Mouse (Mus musculus) common myeloid progenitor, adult 5-6 weeks (primary cell): ENCODE results near the gene Uba2. TPM values are rescaled to one million over a fixed set of nuclear protein-coding genes. Genes with fewer than 3 reads are reported as not detected.
A peak's percentile ranks its signal among the peaks of the same experiment; 100 is the strongest.
"Not testable (repeated sequence)": the region's sequence is repeated elsewhere in the genome, so short reads cannot be mapped to it uniquely, and the experiment has no call there.

Source experiments
- ATAC-seq: replicated peaks from 2 replicates; pipeline ENCODE4 v1.8.0; 2016; ENCODE audit warnings: low read depth, mild to moderate bottlenecking, moderate TSS enrichment, inconsistent platforms; ENCODE audit not compliant: poor library complexity, severe bottlenecking
- total RNA-seq: library from RNA; stranded (forward); fragments of 200-1000, 187-1606 nt; gene quantifications from 2 replicates; pipeline ENCODE4 v1.2.3, GENCODE M21; 2017

Uba2 gene
- 182 and 188 TPM in 2 replicates for total RNA-seq

DNA sequence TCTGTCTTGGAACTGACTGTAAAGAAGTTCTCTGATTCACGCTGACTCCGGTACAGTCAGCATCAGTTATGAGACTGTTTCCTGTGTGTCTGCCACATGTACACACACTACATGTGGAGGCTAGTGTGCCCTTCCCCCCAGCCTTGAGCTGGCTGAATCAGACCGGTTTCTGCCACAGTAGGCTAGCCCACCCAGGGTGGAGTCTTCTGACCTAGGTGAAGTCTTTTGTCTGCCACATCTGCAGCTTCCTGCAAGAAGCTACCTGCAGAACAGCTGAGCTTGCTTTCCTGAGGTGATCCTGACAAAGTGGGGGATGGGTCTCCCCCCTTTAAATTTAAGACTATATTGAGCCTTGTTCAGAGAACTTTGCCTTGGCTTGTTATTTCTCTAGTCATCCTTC lies at the start of gene Uba2:
Gene Uba2, minus strand, starts transcription at position 146 of the 400 bp plus-strand sequence.
- ATAC-seq = no peak

DNA sequence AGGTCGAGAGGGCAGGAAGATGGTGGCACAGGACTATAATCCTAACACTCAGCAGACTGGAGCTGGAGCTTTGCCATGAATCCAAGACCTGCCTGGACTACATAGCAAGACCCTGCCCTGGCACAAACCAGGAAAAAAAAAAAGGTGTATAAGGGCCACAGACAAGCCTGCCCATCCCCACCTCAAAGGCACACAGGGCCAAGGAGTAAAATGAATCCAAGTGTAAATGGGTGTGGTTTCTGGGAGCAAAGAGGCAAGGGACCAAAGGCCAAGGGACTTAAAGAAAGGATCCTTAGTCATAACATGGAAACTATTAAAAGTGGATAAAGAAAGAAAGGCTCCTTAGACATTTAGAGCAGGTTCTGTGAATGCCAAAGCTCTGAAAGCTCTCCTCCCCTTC lies 49.1 kb upstream of the Uba2 start:
- ATAC-seq = no peak

DNA sequence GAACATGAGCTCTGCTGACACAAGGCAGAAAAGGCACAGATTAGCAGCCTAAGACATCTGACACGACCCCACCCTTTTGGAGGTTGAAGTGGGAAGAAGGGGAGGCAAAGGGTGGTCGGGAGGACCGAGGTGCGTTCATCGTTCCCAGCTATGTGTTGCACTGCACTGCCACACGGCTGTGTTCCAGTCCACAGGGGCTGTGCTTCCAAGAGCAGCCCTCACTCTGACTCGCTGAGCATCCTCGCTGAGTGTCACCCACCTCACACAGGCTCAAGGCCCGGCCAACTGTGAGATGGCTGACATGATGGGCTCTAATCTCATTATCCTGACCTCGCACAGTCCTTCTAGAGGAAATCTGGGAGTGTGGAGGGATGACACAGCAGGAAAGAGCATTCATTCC lies 47.1 kb upstream of the Uba2 start:
- ATAC-seq = no peak

DNA sequence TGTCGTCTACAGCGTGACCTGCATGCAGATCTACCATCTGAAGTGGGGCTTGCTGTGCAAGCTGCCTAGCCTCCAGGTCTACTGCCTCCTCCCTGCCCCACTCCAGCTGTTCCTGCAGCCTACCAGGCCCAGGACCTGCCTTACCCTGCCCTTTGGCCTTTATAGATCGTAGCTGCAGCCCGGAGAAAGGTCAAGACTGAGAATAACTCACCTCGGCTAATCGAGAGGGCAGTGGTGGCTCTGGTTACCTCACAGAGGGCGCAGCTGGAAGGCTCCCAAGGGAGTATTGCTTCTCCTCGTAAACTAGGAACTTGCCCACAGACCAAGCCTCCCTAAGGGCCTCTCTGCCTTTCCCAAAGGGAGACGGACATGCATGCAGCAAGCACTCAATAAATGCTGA lies 46.1 kb upstream of the Uba2 start:
- no peak for ATAC-seq

DNA sequence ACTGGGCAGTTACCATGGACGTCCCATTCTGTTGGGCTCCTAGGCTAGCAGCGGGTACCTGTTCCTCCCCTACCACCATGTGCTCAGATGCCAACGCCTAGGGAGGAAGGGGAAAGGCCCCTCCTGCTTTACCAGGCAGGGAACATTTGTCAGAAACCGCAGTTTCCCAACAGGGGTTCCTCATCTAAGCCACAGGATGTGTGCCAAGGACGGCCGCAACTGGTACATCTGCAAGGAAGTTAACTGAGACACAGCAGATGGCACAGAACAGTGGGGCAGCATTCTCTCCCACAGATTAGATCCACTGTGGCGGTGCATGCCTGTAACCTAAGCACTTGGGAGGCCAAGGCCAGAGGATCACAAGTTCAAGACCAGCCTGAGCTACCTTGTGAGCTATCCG lies 45.2 kb upstream of the Uba2 start:
- ATAC-seq = peak; percentile 93

DNA sequence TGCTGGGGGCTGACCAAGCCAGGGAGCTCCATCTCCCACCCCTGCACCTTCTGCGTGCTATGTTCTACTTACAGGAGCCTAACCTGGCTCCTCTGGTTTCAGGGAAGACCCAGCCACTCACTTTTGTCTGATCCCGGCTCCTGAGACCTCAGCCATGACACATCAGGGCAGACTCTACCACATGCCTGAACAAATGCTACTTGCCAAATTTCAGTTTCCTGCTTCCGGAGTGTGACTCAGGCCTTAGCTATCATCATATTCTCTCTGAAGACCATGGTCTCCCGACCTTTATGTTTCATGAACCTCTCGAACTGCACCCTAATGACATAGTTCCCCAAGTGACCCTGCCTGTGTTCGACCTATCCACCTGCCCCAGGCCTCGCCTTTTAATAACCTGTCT lies 43.9 kb upstream of the Uba2 start:
- ATAC-seq = no peak

DNA sequence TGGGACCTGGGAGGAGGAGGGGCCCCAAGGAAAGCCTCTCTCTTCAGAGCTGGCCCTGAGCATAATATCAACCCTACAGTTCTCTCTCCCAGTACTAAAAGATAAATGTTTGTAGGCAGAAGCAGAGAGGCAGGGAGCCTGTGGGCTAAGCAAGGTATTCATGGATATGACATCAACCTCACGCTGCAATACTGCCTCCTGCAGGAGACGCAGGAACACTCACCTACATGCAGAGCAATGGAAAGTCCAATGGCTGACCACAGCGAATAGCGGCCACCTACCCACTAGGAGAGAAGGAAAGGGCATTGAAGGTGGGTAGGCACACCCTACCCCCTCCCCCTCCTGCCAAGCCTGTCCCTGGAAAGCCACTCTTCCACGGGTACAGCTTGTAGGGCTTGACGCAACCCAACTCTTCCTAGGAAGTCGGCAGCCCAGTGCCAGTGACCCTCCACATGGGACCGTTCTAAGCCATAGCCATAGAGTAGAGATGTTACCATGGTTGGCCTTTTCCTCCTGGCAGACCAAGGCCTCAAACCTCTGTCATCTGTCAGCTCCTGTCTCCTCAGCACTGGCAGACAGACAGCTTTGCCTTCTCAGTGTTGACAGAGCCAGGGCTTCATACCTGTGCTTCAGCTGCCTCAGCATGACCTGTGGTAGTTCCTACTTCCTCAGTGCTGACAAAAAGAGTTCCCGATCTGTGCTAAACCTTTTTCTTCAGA lies 38.8 kb upstream of the Uba2 start:
- ATAC-seq = peak; percentile 37

DNA sequence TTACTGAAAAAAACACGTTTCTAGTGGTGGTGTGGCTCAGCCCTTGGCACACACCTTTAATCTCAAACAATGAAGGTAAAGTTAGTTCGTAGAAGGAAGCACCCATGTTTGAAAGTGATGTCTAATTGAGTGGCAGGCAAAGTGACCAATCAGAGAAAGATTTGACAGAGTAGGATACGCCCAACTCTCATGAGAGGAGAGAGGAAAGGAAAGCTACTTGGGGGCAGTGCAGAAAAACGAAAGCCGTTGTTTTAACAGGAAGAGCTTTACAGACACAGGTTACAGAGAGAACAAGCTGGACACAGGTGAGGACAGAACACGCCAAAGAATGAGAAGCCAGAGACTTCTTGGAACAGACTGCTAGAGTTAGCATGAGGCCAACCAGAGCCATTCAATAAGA lies 36.9 kb upstream of the Uba2 start:
- no peak for ATAC-seq

DNA sequence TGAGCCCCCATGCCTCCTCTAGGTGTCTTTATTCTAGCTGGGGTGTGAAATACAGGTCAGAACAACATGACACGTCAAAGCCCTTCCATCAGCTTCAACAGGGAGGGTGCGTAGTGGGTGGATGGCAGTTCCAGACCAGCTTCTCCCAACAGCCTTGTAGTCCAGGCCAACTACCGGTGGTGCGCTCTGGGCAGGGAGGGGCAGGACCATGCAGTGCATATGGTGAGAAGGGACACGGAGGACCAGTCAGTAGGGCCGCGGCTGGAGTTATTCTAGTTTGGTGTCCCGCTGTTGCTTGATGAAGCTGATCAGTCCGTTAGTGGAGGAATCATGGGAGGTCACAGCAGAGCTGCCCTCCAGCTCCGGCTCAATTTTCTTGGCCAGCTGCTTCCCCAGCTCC lies 32.7 kb upstream of the Uba2 start:
- ATAC-seq = not testable (repeated sequence)

DNA sequence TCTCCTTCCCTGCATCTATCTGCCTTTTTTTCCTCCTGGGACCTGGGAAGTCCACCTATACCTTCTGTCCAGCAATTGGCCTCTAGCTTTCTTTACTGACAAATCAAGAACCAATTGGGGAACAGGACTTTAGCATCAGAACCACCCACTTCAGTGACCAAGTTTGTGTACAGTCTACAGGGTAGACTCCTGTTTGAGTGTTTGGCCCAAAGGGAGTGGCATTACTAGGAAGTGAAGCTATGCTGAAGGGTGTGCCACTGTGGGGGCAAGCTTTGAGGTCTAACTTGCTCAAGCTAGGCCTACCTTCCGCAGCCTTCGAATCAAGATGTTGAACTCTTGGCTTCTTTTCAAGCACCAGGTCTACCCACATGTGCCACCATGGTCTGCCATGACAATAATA lies 31.4 kb upstream of the Uba2 start:
- ATAC-seq = no peak

DNA sequence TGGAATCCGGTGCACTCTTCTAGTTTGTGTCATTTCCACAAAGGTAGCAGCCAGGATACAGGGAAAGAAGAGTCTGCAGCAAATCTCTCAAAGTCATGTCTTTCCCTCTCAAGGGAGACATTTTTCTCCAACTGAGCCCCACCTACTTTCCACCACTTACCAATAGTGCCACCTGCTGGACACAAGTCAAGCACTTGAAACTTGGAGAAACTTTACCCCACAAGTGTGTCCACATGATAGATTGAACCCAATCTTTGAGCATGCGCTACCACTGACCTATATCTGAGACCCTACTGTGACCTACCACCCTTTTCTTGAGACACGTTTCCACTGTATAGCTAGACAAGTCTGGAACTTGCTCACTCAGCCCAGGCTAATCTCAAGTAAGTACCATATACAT lies 28.9 kb upstream of the Uba2 start:
- peak; percentile 70 for ATAC-seq

DNA sequence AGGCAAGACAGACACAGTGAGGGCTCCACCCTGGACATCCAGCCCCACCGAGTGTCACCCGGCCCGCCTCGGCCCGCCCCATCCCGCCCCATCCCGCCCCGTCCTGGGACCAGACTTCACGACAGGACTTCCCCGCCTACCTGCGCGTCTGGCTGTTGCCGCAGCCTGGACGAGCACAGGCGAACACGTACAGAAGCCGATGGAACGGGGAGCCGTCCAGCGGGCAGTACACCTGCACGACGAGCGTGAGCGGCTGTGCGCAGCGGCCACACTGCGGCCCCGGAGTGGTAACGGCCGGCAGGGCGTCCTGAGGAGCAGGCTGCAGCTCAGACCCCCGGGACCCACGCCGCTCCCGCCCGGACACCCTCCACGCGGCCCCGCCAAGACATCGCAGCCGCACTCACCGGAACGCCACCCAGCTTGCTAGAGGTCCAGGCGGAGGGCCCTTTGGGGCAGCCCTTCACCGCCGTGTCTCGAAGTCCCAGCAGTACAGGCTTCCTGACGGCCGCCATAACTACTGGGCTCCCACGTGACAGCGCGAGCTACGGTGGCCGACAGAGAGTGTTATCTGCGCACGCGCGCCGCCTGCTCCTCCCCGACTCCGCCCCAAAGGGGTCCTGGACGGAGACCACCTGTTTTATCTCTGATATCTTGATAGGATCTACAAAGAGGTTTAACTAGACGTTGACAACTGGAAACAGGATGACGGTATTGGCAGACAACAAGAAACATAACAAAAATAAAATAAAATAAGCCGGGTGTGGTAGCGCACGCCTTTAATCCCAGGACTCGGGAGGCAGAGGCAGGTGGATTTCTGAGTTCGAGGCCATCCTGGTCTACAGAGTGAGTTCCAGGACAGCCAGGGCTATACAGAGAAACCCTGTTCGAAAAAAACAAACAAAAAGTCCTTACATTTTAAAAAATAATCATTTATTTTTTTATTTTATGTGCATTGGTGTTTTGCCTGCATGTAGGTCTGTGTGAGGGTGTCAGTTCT lies 27.0 kb upstream of the Uba2 start, which contains the start of gene Pdcd2l:
Gene Pdcd2l, minus strand, starts transcription at position 530 of the 997 bp plus-strand sequence.
- peak; percentile 91 for ATAC-seq

DNA sequence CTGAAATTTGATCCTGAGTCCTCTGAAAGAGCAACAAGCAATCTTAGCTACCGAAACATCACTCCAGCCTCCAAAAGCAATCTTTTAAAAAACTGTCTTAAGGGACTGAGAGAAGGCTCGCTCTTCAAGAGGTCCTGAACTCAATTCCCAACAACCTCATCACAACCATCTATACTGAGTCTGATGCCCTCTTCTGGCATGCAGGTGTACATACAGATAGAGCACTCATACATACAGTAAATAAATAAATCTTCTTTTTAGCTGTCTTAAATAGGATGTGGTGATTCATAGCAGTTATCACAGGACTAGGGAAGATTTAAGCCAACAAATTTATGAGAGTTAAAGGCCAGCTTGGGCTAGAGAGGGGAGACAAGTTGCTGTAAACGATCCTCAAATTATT lies 26.2 kb upstream of the Uba2 start:
- no peak for ATAC-seq

DNA sequence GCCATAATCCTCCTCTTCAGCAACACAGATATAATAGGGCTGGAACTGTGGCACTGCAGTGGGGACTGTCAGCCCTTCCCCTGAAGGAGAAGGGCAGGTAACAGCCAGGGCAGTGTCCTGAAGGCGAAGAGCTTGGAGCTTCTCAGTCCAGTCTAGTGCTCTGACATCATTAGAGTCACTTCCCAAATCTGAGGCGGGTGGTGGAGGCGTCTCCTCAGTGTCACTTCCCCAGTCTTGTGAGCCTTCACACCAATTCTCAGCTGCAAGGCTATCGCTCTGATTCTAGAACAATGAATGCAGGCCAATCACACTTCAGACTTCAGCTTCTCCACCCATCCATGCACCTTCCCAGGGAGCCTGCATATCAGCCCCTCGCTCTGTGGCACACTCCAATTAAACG lies 23.4 kb upstream of the Uba2 start:
- peak; percentile 37 for ATAC-seq

DNA sequence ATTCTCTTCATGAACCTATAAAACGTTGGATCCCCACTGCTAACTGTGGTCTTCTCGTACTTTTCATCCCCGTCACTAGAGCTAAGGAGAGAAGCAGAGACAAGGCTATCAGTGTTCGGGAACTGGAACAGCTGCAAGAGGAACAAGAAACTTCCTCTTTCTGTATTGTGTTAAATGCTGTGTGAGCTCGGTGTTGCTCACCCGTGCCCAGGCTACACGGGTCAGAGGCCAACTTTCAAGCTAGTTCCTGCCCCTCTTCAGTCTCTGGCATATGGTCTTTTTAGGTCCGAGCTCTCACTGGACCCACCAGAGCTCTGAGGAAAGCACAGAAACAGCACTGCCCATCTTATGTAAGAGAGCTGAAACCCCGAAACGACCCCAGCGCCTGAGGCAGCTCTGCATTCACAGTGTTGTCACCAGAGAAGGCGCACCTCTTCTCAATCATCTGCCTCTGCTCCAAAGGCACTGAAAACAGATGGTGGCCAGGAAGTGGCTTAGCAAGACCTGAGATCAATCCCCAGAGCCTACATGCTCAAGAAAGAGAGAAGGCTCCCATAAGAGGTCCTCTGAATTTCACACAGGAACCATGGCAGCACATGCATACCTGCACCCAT lies 20.1 kb upstream of the Uba2 start:
- peak; percentile 88 for ATAC-seq

DNA sequence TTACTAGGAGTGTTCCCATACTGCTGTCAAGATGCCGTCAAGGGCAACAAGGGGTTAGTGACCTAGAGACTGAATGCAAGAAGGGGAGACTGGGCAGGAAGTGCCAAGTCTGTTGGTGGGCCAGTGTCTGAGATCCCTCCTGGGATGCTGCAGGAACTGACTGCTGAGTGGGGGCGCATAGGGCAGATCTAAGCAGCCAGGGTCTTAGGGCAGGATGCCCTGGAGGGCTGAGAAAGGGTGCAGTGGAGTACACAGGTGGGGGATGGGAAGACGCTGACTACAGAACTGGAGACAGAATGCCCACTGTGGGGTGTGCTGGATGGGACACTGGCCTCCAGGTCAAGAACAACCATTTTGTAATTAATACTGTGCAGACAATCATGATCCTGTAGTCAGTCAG lies 14.4 kb upstream of the Uba2 start:
- no peak for ATAC-seq

DNA sequence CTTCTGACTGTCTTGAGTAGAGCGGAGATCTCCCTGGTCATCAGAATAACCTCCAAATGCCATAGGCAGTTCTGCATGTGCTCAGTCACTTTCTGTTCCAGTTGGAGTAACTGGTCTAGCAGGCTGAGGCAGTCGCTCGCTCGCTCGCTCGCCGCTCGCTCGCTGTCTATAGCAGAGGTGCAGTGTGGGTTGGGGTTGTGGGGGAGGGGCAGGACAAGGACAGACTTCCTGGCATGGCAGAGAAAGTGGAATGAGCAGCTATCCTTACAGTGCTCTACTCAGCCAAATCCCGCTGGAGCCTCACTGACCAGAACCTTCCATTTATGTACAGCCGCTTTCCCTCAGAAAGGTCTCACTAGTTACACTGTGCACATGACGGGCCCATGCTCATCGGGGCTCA lies 14.0 kb upstream of the Uba2 start:
- ATAC-seq = no peak

DNA sequence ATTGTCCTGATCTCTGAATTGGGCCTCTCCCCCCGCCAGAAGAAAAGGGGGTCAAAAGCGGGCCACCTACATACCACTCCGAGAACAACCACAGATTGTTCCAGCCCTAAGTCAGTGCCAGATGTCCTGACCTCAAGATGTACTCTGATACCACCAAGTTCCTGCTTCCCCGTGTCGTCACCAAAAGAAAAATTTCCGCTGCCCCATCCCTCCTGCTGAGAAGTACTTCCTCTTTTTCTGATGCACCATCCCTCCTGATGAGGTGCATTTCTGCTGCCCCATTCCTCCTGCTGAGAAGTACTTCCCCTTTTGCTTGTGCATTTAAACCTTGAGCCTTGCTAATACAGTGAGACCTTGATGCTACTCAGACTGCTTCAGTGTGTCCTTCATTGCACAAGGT lies 6.8 kb upstream of the Uba2 start:
- ATAC-seq = not testable (repeated sequence)

DNA sequence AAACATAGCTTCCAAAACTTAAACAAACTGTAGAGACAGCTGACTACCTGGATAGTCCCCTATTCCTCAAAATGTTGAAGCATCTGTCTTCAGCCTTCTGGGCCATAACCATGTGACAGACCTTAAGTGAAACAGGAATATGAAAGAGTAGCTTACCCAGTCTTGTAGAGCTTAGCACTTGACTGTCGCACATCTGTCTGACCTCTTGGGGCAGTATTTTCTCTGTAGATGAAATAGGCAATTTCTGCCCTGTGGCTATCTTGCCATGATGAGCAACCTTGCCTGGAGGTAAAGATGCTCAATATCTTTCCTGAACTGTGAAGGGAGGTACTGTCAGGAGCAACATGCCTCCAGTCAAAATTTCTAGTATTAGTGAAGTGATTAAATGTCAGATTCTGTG lies 2.9 kb upstream of the Uba2 start:
- ATAC-seq = no peak

DNA sequence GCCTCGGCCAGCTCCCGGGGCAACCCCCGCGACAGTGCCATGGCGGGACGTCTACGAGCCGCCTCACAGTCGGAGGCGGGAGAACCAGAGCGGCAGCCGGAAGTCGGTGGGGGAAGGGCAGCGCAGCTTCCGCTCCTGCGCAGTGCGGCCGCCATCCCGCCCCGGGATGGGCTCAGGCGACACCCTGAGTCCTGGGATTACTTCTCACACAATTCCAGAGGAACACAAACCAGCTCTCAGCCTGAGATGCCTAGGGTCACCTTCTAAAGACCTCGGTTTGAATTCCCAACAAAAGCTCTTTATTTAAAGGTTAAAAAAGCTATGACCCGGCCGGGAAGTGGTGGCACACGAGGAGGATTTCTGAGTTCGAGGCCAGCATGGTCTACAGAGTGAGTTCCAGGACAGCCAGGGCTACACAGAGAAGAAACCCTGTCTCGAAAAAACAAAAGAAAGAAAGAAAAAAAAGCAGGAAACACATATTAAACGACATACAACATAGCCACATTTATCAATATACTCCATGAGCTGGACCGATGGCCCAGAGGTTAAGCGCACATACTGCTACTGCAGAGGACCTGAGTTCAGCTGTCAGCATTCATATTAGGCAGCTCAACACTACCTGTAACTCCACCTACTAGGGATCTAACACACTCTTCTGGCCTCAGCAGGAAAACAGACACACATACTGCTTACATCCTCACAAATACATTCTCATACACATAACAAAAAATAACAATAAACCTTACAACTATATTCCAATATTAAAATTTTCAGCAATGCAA lies 738 bp downstream of the Uba2 start:
- ATAC-seq = peak; percentile 94
